Mouse (Mus musculus): ENCODE data around the gene Rab3c. TPM values are rescaled to one million over a fixed set of nuclear protein-coding genes. Genes with fewer than 3 reads are reported as not detected.

Gene Rab3c
- polyA plus RNA-seq, 1 experiment from 2014 or later = 87.8 TPM

DNA sequence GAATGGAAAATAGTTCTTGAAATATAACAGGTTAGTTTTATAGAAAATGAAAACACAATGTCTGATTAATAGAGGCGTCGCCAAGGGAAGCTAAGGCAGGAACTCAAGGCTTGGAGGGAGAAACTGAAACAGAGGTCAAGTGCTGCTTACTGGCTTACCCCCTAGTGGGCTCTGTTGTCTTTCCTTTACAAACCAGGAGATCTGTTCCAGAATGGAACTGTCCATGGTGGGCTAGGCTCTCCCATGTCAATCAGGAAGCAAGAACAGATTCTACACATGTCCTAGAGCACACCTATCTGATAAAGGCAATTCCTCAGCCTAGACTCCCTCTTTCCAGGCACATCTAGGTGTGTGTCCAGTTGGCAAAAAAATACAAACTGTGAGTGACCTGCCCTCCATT lies 32.3 kb downstream of the Rab3c start:
- H3K4me2 ChIP-seq (replicated peaks) = no peak overlapping the region
- no peaks in the 10 kb centered on the region for H3K36me3 ChIP-seq
- 79% methylated on average over 2 of the region's 2 CpGs for WGBS
- H3K9ac ChIP-seq (replicated peaks) = no peak overlapping the region
- no peak overlapping the region for H3K4me3 ChIP-seq
- H3K9me3 ChIP-seq = no peaks in the 10 kb centered on the region
- no peaks in the 10 kb centered on the region for H3K27me3 ChIP-seq
- ATAC-seq (ENCODE audit: low FRiP score, low read depth) = no peak
- no peaks in the 10 kb centered on the region for H3K4me1 ChIP-seq
- H3K27ac ChIP-seq (replicated peaks) = no peak overlapping the region

DNA sequence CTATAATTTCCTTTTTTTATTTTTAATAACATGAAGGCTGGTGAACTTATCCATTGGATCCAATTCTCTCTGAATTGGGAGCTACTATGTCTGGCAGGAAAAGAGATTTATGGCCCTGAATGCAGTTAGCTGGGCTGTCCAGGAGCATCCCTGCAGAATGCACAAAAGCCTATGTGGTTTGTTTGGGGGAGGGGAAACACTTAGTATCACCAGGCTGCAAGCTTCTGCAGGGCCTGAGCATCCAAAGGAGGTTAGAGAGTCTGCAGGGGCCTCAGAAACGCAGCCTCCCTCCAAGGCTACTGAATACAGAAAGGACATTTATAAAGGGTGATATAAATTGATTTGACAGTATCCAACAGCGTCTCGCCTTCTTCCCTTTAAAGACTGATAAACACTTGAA lies 41.8 kb downstream of the Rab3c start:
- no peaks in the 10 kb centered on the region for H3K27me3 ChIP-seq
- H3K9ac ChIP-seq (replicated peaks) = no peak overlapping the region
- H3K9me3 ChIP-seq = no peaks in the 10 kb centered on the region
- 0 out of 2 replicates have a peak, but pooled peaks cover 6% of the 10 kb centered on the region for H3K36me3 ChIP-seq
- ATAC-seq (ENCODE audit: low FRiP score, low read depth) = peak; percentile 91
- peak overlapping the region; percentile 78 for H3K27ac ChIP-seq (replicated peaks)
- peaks cover 28% of the 10 kb centered on the region for H3K4me1 ChIP-seq
- WGBS = 38% methylated on average over 3 of the region's 3 CpGs
- H3K4me3 ChIP-seq = no peak overlapping the region
- H3K4me2 ChIP-seq (replicated peaks) = 0 out of 2 replicates have a peak overlapping the region, but pooled peaks have one; percentile 2

DNA sequence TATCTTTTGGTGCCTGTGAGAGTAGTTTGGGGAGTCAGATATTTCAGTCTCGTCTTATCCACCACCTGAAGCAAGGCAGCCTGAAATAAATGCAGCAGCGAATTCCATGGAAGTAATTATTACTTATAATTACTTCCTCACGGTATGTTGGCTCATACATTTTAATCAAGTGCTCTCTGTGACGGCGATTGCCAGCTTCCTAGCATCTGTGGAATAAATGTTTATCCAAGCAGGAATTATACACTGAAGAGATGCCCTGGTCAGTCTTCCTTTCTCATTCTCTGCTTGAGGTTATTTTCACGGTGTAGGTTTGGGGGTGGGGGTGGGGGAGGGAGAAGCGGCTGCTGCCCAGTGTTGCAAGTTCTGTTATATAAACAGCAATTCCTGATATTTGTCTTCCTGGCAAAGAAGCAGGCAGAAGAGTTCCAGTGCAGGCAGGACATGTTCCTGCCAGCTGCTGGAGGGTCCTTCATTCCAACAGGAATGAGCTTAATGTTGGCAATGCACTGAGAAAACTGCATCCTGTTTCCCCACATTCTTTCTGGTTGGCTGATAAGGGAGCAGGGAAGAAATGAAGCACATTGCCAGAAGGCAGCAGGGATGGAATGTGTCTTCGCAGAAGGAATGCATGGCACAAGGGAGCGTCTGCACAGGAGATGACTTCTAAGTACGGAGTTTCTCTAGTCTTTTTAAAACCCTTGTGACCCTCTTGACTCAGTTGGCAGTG lies 43.4 kb downstream of the Rab3c start:
- WGBS = 27% methylated on average over 10 of the region's 10 CpGs
- no peak overlapping the region for H3K9ac ChIP-seq (replicated peaks)
- no peak overlapping the region for H3K4me3 ChIP-seq
- H3K4me1 ChIP-seq = peaks cover 28% of the 10 kb centered on the region
- H3K27ac ChIP-seq (replicated peaks) = peak overlapping the region; percentile 78
- peak overlapping the region; percentile 21 for H3K4me2 ChIP-seq (replicated peaks)
- no peak for ATAC-seq (ENCODE audit: low FRiP score, low read depth)
- H3K9me3 ChIP-seq = no peaks in the 10 kb centered on the region
- 0 out of 2 replicates have a peak, but pooled peaks cover 6% of the 10 kb centered on the region for H3K36me3 ChIP-seq
- H3K27me3 ChIP-seq = no peaks in the 10 kb centered on the region

DNA sequence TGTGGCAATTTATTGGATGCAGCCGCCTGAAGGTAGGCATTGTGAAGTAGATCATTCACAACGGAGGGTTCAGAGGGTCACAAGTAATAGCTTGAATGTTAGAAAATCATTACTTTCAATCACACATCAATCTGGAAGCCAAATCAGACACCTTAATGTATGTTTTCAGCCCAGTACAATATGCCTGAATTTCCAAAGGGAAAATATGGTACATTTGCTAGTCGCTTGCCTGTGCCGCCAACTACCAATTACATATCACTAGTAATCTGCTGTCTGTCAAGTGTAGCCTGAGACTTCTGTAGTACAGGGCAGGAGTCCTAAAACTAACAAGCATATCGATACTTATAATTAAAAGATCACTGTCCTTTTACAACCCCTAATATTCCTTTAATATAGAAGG lies 47.4 kb downstream of the Rab3c start:
- no peaks in the 10 kb centered on the region for H3K9me3 ChIP-seq
- H3K27me3 ChIP-seq = no peaks in the 10 kb centered on the region
- H3K4me1 ChIP-seq = peaks cover 17% of the 10 kb centered on the region
- 0 out of 2 replicates have a peak, but pooled peaks cover 6% of the 10 kb centered on the region for H3K36me3 ChIP-seq
- no peak overlapping the region for H3K9ac ChIP-seq (replicated peaks)
- H3K27ac ChIP-seq (replicated peaks) = no peak overlapping the region
- no peak overlapping the region for H3K4me3 ChIP-seq
- WGBS = 82% methylated on average over 5 of the region's 5 CpGs
- no peak overlapping the region for H3K4me2 ChIP-seq (replicated peaks)
- ATAC-seq (ENCODE audit: low FRiP score, low read depth) = no peak

DNA sequence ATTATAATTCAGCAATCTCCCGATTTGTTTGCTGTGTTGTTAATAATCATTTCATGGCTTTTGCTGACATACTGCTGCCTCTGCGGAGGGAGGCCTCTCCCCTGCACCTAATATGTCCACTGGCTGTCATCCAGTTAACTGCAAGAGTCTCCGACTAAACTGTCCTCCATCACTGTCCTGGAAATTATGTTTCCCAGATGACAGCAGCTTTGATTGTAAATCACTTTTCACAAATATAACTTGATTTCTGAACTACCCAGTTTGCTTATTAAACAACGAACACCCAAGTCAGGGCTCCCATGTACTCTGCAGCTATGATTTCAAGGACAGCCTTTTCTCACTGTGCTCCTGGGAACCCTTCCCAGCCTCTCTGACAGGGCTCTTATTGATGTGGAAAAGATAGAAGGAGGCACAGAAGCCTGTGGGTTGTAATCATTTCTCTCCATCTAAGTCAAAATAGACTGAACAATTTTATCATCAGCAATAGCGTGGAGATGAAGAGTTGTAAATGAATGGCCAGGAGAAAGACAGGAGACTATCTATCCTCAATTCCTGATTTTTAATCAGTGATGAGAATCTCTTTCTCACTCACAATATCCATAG lies 49.6 kb downstream of the Rab3c start:
- H3K27ac ChIP-seq (replicated peaks) = no peak overlapping the region
- no peak overlapping the region for H3K9ac ChIP-seq (replicated peaks)
- no peak overlapping the region for H3K4me3 ChIP-seq
- H3K36me3 ChIP-seq = 0 out of 2 replicates have a peak, but pooled peaks cover 6% of the 10 kb centered on the region
- ATAC-seq (ENCODE audit: low FRiP score, low read depth) = no peak
- no peak overlapping the region for H3K4me2 ChIP-seq (replicated peaks)
- peaks cover 5% of the 10 kb centered on the region for H3K4me1 ChIP-seq
- H3K9me3 ChIP-seq = no peaks in the 10 kb centered on the region
- WGBS = 85% methylated on average over 5 of the region's 5 CpGs
- no peaks in the 10 kb centered on the region for H3K27me3 ChIP-seq

DNA sequence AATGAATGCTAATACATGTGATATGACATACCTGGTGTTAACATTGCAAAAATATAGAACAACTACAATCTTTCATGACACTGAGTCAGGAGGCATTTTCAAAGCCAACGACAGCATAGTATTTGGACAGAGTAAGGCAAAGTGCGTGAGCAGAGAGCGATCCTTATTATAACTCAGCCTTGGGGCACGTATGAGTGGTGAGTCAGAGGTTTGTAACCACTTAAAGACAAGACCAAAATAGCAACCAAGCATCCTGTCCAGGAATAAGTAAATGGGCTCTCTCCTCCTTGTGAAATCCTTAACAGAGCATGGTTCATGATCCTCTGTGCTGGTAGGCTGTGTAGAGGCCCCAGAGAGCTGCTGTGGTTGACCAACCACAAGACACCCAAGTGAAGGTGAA lies 50.8 kb downstream of the Rab3c start:
- Histone ChIP-seq H3K4me3 (no peak overlapping the region), H3K36me3 (0 out of 2 replicates have a peak, but pooled peaks cover 6% of the 10 kb centered on the region), H3K4me1 (peaks cover 7% of the 10 kb centered on the region), H3K9ac (replicated peaks) (no peak overlapping the region), H3K27me3 (no peaks in the 10 kb centered on the region), H3K4me2 (replicated peaks) (no peak overlapping the region), H3K27ac (replicated peaks) (no peak overlapping the region), H3K9me3 (no peaks in the 10 kb centered on the region)
- ATAC-seq (ENCODE audit: low FRiP score, low read depth) = no peak
- WGBS = 93% methylated on average over 4 of the region's 4 CpGs

DNA sequence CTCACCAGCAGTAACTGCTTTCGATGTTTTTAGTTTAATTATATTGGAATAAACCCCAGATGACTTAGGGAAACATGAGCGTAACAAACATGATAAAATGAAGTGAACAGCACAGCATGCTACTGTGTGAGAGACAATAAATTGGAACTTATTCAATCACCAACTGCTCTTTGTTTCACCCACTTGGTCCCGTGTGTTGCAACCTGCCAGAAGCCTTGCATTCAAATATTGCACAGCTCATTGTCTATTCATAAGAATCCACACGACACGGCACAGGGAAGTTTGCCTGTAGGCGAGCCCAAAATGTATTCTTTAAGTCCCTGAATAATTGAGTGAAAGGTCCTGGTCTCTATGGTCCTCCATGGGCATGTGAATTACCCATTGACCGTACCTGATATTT lies 61.6 kb downstream of the Rab3c start:
- Histone ChIP-seq H3K9me3 (no peaks in the 10 kb centered on the region), H3K4me3 (no peak overlapping the region), H3K36me3 (no peaks in the 10 kb centered on the region), H3K27me3 (no peaks in the 10 kb centered on the region), H3K27ac (replicated peaks) (no peak overlapping the region), H3K4me2 (replicated peaks) (no peak overlapping the region), H3K4me1 (peaks cover 7% of the 10 kb centered on the region; the same call in 1 of the 2 replicates), H3K9ac (replicated peaks) (no peak overlapping the region)
- WGBS = 66% methylated on average over 7 of the region's 7 CpGs
- ATAC-seq (ENCODE audit: low FRiP score, low read depth) = no peak

DNA sequence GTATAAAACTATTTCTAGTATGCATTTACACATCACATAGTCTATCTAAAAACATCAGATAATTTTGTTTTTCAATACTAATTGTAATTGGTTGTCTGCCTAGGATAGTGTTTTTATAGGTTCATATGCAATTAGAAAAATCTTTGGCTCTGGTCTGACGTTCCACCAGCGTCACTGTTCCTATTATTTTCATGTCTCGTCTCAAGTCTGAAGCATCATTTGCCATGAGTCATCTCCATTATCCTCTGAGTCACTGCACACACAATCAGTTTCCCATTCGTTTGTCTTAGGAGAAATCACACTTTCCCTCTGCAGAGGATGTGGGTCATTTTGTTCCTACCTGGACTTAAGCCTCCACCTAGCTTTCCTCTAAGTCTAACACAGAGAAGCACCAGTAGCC lies 62.3 kb downstream of the Rab3c start:
- Histone ChIP-seq H3K36me3 (no peaks in the 10 kb centered on the region), H3K27me3 (no peaks in the 10 kb centered on the region), H3K9ac (replicated peaks) (no peak overlapping the region), H3K27ac (replicated peaks) (no peak overlapping the region), H3K4me2 (replicated peaks) (no peak overlapping the region), H3K9me3 (no peaks in the 10 kb centered on the region), H3K4me3 (no peak overlapping the region), H3K4me1 (peaks cover 7% of the 10 kb centered on the region; the same call in 1 of the 2 replicates)
- no peak for ATAC-seq (ENCODE audit: low FRiP score, low read depth)
- WGBS = 87% methylated on average over 4 of the region's 4 CpGs

DNA sequence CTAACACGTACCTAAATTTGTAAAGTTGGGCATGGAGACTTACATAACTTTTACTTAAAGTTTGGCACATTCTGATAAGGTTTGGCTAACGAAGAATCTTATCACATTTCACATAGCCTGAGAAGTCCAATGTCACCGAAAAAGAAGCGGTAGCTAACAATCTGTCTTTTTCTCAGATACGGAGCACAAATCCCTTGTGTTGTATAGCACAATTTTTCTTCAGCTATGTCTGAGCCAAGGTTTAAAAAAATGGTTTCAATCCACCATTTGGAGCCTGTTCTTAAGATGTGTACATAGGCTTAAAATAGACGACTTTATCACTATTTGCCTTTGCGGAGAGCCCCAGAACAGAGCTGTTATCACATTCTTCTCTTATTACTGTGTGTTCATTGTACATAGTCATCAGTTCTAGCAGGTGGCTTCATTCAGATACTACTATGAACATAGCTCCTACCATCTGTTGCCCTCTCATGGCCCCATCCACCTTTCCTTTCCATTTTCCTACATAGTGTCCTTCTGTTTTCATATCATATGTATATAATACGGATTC lies 69.2 kb downstream of the Rab3c start:
- no peak overlapping the region for H3K27ac ChIP-seq (replicated peaks)
- H3K4me2 ChIP-seq (replicated peaks) = no peak overlapping the region
- H3K27me3 ChIP-seq = no peaks in the 10 kb centered on the region
- ATAC-seq (ENCODE audit: low FRiP score, low read depth) = no peak
- H3K36me3 ChIP-seq = no peaks in the 10 kb centered on the region
- no peak overlapping the region for H3K9ac ChIP-seq (replicated peaks)
- 91% methylated on average over 8 of the region's 8 CpGs for WGBS
- H3K4me3 ChIP-seq = no peak overlapping the region
- no peaks in the 10 kb centered on the region for H3K9me3 ChIP-seq
- no peaks in the 10 kb centered on the region for H3K4me1 ChIP-seq

DNA sequence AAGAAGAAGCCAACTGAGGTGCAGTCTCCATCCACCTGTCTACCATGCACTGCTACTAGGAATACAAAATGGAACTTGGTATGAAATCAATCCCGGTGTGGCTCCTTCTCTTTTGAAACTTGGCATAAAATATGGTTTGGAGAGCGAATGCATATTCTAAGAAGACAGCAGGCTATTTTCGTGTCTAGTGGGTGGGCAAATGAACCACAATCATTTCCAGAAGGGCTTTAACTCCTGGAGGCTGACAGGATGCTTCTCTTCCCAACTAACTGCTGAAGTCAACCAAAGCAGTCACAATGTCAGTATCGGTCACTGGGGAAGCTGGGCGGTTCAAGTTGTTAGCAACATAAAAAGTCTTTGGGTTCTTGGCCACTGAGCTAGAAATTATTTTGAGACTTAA lies 81.9 kb downstream of the Rab3c start:
- no peak overlapping the region for H3K9ac ChIP-seq (replicated peaks)
- no peaks in the 10 kb centered on the region for H3K9me3 ChIP-seq
- ATAC-seq (ENCODE audit: low FRiP score, low read depth) = no peak

DNA sequence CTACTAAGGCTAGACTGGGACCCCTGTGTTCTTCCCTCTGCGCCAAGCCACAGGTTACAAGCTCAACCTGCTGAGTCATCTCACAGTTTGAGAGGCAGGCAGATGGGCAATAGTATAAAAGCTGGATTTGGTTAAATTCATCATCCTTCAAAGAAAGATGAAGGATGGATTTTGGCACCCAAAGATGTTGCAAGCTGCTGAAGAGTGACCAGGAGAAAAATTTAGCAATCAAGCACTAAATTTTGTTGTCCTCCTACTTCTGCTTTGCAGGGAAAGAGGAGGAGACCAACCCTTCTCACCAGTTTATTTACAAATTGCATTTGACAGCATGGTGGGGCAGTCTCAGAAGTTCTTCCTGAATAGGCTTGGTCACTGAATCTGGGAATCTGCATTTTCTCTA lies 90.8 kb downstream of the Rab3c start:
- H3K4me3 ChIP-seq = no peak overlapping the region
- no peaks in the 10 kb centered on the region for H3K36me3 ChIP-seq
- H3K27ac ChIP-seq (replicated peaks) = no peak overlapping the region
- ATAC-seq (ENCODE audit: low FRiP score, low read depth) = no peak
- H3K9ac ChIP-seq (replicated peaks) = no peak overlapping the region
- 61% methylated on average over 1 of the region's 1 CpGs for WGBS
- H3K4me1 ChIP-seq = no peaks in the 10 kb centered on the region
- H3K9me3 ChIP-seq = no peaks in the 10 kb centered on the region
- no peaks in the 10 kb centered on the region for H3K27me3 ChIP-seq
- H3K4me2 ChIP-seq (replicated peaks) = no peak overlapping the region

More for the DNA sequence above, 81.9 kb downstream of the Rab3c start:
- Histone ChIP-seq H3K36me3 (no peaks in the 10 kb centered on the region), H3K27me3 (no peaks in the 10 kb centered on the region), H3K27ac (replicated peaks) (no peak overlapping the region), H3K4me3 (no peak overlapping the region), H3K4me1 (no peaks in the 10 kb centered on the region), H3K4me2 (replicated peaks) (no peak overlapping the region)
- 90% methylated on average over 5 of the region's 5 CpGs for WGBS

DNA sequence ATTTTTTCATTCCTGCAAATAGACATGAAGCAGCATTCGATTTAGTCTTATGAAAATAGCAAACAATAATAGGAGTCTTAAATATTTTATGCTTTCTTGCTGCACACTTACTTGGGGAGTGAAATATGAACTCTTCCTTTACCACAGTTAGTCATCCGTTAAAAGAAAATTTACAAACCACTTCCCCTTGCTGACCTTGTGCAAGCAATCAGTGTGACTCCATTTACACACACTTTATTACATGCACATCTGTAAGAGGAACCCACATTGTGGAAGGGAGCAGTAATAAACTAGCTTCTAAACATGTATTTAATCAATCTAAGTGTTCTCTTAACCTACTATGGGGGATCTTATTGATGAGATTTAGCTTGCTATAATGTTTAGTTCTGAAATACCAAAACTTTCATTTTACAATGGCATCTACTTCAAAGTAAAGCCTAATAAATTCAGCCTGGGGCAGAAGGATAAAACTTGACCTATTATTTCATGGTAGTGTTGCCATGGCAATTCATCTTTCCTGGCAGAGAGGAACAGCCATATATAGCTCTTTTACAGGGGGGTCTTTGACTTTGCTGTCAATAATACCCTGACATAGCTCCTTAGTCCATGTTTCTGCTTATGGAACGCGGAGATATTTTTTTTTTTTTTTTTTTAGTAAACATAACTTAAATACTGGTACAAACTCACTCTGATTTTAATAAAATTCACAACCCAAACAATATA lies 95.7 kb downstream of the Rab3c start:
- no peak overlapping the region for H3K4me3 ChIP-seq
- no peaks in the 10 kb centered on the region for H3K36me3 ChIP-seq
- H3K9ac ChIP-seq (replicated peaks) = no peak overlapping the region
- no peak for ATAC-seq (ENCODE audit: low FRiP score, low read depth)
- 58% methylated on average over 4 of the region's 4 CpGs for WGBS
- H3K9me3 ChIP-seq = no peaks in the 10 kb centered on the region
- H3K4me2 ChIP-seq (replicated peaks) = no peak overlapping the region
- peaks cover 4% of the 10 kb centered on the region; the same call in 1 of the 2 replicates for H3K4me1 ChIP-seq
- H3K27ac ChIP-seq (replicated peaks) = no peak overlapping the region
- H3K27me3 ChIP-seq = no peaks in the 10 kb centered on the region

Measured in midbrain, embryonic 12.5 days (tissue).